Mouse (Mus musculus) 3134 (cell line): ENCODE data around the gene Prrt2.

ENCODE experiments used
- DNase-seq: peaks from one replicate; pipeline ENCODE4 v3.0.0-alpha.2; 2011; ENCODE audit warnings: low spot score; ENCODE audit not compliant: insufficient read length; ENCODE audit errors: extremely low read depth

The Prrt2 gene

DNA sequence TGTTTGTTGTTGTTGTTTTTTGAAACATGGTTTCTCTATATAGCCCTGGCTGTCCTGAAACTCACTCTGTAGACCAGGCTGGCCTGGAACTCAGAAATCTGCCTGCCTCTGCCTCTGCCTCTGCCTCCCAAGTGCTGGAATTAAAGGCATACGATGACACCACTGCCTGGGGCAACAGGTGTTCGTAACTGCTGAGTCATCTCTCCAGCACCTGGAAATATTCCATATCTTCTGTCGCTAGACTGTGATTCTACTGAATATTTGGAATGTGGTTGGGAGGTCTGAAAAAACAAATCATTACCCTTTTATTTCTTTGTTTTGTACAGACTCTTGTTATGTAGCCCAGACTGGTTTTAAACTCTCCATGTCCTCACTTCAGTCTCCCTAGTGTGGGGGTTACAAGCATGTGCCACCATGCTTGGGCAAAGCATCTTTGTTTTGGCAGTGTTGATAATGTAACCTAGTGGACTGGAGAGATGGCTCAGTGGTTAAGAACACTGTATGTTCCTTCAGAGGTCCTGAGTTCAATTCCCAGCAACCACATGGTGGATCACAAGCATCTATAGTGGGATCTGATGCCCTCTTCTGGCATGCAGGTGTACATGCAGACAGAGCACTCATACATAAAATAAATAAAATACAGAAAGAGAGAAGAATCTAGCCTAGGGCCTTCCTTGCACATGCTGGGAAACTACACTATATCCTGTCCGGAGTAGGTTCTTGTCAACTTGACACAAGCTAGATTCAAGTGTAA, 16.7 kb downstream of the Prrt2 start:
- DNase-seq: no peak

DNA sequence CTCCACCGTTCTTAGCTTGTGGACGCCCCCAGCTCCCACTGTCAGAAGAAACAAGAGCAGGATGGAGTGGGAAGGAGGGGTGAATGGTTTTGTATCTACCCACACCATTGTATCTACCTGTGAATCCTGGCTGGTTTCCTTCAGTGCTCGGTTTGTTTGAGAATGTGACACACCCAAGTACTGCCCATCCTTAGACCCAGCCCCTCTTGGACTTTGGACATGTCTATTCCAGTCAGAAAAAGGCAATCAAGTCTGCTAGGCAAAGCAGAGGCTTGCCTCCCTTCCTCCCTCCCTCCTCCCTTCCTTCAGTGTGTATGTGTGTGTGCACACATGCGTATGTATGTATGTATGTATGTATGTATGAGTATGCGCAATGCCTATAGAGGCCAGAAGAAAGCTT, 17.4 kb downstream of the Prrt2 start:
- no peak for DNase-seq

DNA sequence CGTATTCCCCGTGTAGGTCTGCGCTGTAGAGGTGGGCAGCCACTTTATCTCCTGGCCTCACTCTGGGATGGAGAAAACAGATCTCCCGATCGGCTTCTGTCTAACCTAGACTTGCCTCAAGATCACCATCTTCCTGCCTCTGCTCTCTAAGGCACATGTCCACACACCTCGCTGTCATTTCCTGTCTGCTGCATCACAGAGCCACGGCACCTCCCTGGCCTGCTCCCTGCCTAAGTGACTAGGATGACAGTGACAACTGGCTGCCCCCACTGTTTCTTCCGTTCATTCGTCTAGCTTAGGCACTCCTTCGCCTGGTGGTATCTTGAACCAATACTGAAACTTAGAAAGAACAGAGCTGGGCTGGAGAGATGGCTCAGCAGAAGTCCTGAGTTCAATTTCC, 21.4 kb downstream of the Prrt2 start:
- DNase-seq: no peak

DNA sequence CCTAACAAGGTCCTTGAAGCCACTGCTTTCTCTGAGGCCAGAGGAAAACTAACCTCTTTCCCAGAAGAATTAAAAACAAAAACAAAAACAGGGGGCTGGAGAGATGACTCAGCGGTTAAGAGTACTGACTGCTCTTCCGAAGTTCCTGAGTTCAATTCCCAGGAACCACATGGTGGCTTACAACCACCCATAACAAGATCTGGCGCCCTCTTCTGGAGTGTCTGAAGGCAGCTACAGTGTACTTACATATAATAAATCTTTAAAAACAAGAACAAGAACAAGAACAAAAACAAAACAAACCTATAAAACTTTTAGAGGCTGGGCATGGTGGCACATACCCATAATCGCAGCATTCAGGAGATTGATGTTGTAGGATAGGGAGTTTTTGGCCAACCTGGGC, 24.6 kb downstream of the Prrt2 start:
- DNase-seq: no peak

DNA sequence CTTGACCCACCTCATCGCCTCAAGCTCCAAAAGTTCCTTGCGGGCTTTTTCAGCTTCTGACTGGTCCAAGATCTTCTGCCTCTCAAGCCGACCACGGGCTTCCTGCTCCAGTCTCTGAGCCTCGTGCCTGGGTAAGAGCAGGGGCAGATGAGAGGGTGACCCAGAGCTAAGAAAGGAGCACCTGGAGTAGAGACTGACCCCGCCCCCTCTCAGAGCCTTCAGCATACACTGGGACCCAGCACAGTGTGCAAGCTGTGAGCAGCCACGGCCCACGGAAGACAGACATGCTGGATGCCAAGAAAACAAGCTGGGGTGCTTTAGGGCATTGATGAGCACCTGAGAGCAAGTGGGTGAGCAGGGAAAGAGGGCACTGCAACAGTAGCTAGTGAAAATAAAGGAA, 32.2 kb downstream of the Prrt2 start:
- no peak for DNase-seq

DNA sequence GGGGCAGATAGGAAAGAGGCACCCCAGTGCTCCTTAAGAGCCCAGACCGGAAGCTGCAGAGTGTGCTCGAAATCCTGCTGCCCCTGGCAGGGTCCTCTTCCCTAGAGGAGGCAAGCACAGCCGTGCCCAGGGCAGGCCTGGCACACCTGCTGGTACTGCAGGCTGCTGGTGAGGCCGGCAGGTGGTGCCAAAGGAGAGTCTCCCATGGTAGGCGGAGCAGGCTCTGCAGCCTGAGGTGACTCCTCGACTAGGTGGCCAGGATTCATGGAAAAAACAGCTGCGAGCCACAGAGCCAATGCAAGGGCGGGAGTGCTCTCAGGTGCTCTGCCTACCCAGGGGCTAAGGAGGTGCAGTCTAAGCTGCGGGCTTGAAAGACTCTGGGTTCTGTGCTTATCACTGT, 34.7 kb downstream of the Prrt2 start:
- DNase-seq: no peak

DNA sequence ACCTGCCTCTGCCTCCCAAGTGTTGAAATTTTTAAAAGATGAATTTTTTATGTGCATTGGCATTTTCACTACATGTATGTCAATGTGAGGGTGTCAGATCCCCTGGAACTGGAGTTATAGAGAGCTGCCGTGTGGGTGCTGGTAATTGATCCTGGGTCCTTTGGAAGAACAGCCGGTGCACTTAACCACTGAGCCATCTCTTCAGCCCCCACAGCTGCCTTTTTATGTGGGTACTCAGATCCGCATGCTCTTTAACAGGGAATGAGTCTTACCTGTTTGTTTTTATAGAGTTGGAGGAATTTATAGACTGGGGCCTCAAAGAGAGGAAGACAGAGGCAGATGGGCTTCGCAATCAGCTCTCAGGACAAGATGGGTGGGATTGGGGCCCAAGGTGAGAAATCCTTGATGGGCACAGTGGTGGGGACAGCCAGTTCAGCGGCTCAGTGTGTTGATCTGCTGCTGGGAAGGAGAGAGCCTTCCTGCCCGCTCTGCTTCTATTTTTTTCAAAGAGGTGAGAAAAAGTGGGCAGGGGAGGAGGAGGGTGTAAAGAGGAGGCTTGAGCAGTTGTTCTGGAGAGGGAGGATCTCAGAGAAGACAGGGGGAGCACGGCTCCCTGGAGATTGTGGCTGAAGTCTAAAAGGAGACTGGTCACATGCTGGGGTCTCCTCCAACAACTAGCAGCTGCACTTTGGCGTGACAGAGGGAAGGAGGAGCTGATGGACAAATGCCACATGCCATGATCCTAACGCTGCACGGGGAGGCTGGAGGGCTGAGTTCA, 36.2 kb downstream of the Prrt2 start:
- no peak for DNase-seq

DNA sequence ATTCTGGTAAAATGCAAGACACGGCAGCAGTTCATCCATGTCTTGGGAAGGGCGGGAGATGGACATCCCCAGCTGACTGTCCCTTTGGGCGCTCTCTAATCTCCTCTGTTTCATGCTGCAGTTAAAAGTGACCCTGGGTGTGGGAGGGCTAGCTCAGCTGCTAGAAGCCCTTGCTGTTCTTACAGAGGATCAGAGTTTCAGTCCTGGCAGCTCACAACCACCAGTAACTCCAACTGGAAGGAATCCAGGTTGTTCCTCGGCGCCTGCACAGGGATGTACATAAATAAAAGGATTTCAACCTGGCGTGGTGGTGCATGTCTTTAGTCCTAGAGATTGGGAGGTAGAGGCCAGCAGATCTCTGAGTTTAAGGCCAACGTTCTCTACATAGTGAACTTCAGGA, 37.9 kb downstream of the Prrt2 start:
- DNase-seq: no peak

DNA sequence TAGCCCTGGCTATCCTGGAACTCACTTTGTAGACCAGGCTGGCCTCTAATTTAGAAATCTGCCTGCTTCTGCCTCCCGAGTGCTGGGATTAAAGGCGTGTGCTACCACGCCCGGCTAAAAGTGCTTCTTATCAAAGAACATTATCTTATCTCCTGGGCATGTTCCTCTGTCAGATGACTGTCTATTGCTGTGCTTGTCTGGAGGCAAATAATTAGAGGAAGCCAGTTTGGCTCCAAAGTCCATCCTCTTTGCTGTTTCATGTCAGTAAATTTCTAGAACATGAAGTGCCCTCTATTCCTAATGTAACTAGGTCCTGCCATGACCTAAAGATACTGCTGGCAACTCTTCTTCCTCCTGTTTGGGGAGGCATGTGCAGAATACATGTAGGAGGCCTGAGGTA, 39.0 kb downstream of the Prrt2 start:
- DNase-seq: no peak

DNA sequence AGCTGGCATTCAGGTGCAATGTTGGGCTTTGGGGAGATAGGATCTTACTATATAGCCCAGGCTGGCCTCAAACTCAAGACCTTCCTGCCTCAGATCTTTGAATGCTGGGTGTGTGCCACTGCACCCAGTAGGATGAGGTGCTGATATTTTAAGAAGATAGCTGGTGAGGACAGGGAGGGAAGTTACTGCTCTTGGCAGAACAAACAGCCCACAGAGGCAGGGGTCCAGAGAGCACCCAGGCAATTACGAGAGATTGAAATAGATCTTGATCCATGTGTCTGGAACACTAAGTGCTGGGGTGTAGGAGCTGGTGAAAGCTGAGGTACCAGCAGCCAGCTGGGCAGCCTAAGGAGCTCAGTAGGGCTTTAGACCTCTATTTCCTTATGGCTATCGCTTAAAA, 39.4 kb downstream of the Prrt2 start:
- no peak for DNase-seq

DNA sequence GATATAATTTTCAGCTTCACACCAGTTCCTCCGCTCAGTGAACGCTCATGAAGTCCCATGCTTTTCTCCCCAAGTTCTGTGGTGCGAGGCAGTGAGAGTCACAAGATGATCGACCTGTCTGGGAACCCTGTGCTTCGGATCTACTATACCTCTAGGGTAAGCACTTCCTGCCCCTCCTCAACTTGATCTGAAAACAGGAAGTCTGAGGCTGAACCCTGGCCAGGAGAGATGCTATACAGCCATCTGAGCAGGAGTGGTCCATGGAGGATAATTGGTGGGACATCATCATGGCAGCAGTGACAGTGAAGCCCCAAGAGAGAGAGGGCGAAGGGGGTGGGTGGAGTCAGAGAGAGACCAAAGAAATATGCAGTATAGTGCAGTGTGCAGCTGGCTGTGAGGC, 42.2 kb downstream of the Prrt2 start:
- DNase-seq: no peak

DNA sequence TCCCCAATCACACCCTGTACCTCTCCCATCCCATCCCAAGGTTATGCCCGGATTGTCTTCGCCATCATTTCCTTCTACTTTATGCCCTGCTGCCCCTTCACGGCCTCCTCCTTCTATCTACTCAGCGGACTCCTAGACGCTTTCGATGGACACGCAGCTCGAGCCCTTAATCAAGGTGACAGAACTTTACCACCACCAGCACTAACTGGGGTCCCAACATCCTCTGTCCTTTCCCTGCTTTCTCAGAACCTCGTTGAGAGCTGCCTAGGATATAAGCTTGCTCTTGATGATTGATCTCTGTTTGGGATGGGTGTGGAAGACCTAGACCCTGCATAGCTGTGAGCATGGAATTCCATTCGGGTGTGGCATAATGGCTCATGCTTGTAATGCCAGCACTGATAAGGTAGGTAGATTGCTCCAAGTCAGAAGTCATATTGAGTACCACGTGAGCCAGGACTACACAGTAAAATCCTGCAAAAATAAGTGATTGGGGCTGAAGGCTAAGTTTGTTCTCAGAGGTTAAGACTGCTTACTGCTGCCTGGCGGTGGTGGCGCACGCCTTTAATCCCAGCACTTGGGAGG, 44.0 kb downstream of the Prrt2 start:
- DNase-seq: no peak

DNA sequence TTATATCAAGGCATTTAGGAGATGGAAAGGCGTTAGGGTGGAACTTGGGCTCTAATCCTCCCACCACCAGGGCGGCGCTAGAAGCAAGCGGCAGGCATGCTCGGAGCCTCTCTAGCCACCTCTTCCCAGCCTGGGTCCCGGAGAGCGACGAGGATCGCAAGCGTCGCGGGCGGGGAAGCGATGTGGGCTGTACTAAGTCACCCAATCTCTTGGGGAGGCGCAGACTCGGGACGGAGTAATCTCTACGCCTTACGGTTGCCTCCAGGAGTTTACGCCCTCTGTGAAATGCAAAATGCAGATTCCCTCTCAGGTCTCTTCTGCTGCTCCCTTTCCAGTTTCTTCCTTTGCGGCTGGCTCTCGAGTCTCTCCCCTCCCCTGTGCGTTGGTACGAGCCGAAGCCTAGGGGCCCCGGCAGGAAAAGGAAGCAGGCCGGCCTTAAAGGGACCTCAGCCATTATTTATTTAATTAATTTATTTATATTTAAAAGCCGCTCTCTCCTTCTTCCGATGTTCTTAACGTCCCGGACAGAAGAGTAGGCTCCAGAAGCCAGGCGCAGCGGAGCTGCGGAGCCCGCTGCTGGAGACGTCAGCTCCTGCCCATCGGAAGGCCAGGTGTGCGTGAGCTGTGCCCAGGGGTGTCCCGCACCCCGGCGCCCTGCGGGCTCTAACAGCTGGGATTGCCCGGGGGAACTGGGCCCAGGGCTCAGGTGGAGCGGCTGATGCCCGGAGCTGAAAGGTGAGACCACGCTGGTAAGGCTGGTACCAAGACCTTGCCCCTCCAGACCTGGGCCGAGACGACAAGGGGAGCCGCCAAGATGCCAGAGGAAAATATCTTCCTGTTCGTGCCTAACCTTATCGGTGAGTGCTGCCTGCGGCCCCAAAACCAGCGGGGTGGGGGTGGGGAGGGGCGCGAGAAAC, 44.8 kb downstream of the Prrt2 start, which contains the start of gene Cdiptos:
Gene Cdiptos (minus strand): TSS at position 149 of the 917 bp plus-strand sequence.
- peak; percentile 87 for DNase-seq

DNA sequence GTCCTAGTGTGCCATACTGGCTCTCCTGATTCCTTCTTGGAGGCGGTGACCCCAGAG, 45.3 kb downstream of the Prrt2 start, which contains the start of gene Cdipt:
Gene Cdipt (plus strand): TSS at position 22 of the 57 bp plus-strand sequence.
- no peak for DNase-seq

DNA sequence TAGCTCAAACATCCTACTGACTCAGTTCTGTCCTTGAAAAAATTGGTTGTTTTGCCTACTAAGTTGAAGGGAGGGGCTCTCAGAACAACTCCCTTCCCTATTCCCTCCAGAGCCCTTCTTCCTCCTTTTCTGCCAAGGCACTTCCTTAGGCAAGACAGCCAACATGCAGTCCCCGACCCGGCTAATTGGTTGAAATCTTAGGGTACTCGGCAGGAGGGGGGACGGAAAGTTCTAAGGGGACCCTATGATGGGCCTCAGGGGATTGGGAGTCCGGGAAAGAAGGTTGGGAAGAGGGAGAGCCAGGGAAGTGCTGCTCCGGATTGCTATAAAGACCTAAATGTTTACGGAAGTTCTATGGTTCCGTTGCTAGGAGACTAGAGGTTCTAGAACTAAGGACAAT, 45.5 kb downstream of the Prrt2 start:
- DNase-seq: no peak
